Mouse (Mus musculus): ENCODE measurements around the gene Manba. TPM values are rescaled to one million over a fixed set of nuclear protein-coding genes. Genes with fewer than 3 reads are reported as not detected.

Gene Manba
- total and polyA plus RNA-seq, 3 experiments, result 30.9 to 35.2 (median 31.5) TPM

DNA sequence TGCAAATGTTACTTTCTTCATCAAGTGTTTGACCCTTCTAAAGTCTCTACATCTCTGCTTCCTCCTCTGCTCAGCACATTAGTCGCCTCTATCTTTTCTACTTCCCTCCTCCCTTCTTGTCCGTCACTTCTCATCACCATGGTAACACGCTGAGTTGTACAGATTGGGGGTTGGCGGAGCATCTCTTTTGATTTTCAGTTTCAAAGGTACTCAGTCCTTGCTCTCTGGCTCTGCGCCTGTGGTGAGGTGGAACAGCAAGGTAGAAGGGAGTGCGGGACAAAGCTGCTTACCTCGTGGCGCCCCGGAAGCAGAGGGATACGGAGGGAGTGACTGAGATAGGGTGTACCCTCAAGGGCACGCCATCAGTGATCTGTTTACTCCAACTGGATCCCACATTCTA is 27.9 kb downstream of the Manba start:
- Histone ChIP-seq H3K4me3 (replicated peaks in 1 of 3; ENCODE audit: low read depth in 2 of 3, low read length in 2 of 3, poor library complexity in 1 of 3) (no peak overlapping the region), H3K9me3 (replicated peaks; ENCODE audit: low read length) (no peaks in the 10 kb centered on the region), H3K4me1 (ENCODE audit: control insufficient read depth in 1 of 2, insufficient read depth in 2 of 2) (peaks cover 9 to 34% of the 10 kb centered on the region in 2 experiments), H3K9ac (ENCODE audit: insufficient read depth, low read depth) (no peak overlapping the region), H3K79me2 (replicated peaks; ENCODE audit: control insufficient read depth, extremely low read depth, insufficient read depth, poor library complexity, severe bottlenecking) (no peaks in the 10 kb centered on the region), H3K36me3 (replicated peaks in 1 of 2; ENCODE audit: control insufficient read depth in 1 of 2, insufficient read depth in 1 of 2, low read length in 1 of 2) (peaks cover 22 to 61% of the 10 kb centered on the region in 2 experiments), H3K4me2 (ENCODE audit: insufficient read depth, low read depth, poor library complexity, severe bottlenecking) (no peak overlapping the region), H3K27ac (ENCODE audit: insufficient read depth, low read depth) (no peak overlapping the region), H3K27me3 (replicated peaks) (no peaks in the 10 kb centered on the region)
- TF ChIP-seq SMC3 (IDR thresholded peaks at IDR 0.05; ENCODE audit: low read depth, low read length) (no peak), MAZ (IDR thresholded peaks at IDR 0.05; ENCODE audit: low read depth, low read length) (no peak), ZKSCAN1 (IDR thresholded peaks at IDR 0.05; ENCODE audit: borderline replicate concordance, low read depth, low read length) (no peak), KAT2A (IDR thresholded peaks at IDR 0.05; ENCODE audit: insufficient replicate concordance, low read length) (no peak), MAX (IDR thresholded peaks at IDR 0.05; ENCODE audit: low read length) (no peak), JUND (conservative IDR thresholded peaks at IDR 0.05; ENCODE audit: low read depth, low read length) (no peak), MXI1 (IDR thresholded peaks at IDR 0.05; ENCODE audit: low read depth, low read length) (no peak), EP300 (IDR thresholded peaks at IDR 0.05; ENCODE audit: low read length) (no peak), ZNF384 (IDR thresholded peaks at IDR 0.05; ENCODE audit: low read depth, low read length) (no peak), USF1 (IDR thresholded peaks at IDR 0.05; ENCODE audit: low read depth, low read length) (no peak), IRF4 (IDR thresholded peaks at IDR 0.05; ENCODE audit: low read depth, low read length) (no peak), POLR2AphosphoS2 (IDR thresholded peaks at IDR 0.05; ENCODE audit: low read depth, low read length) (no peak), CHD2 (IDR thresholded peaks at IDR 0.05; ENCODE audit: low read length) (no peak)
- peak; percentile 56 for DNase-seq (ENCODE audit: extremely low read depth)
- in situ Hi-C loops (cut with MboI; ENCODE audit: low pct_ligation_motif_present, low pct_unique_long_range_greater_than_20kb, low sequenced_read_pairs), result no loop called here
- dilution Hi-C loops (cut with MboI; ENCODE audit: extremely low pct_ligation_motif_present, extremely low pct_unique_long_range_greater_than_20kb, low sequenced_read_pairs), result no loop called here

DNA sequence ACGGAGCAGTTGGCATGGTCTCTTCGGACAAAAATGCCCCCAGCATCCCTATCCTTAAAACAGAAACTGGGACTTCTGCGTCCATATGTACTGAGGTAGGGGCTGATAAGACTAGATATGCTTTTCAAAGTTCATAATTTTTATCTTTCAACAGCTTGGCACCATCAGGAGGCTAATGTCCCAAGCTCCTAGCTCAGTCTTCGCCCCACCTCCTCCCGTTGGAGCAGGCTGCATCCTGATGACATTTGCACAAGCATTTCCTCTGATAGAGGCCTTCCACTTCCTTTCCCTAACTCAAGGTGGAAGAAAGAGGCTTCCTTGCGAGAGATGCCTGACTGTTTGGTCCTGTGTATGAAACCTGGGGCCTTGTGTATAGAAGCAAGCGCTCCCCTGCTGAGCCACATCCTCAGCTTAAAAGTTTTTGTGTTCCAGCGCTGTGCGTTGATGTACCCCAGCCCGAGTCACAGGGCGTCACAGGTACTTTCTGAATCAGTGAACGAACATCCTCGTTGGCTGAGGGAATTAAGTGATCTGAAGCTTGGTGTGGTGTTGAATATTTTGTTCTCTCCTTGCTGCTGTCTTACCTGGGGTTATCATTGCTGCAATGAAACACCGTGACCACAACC is 28.5 kb downstream of the Manba start:
- Histone ChIP-seq H3K9ac (ENCODE audit: insufficient read depth, low read depth) (no peak overlapping the region), H3K36me3 (replicated peaks in 1 of 2; ENCODE audit: control insufficient read depth in 1 of 2, insufficient read depth in 1 of 2, low read length in 1 of 2) (peaks cover 22 to 63% of the 10 kb centered on the region in 2 experiments), H3K4me1 (ENCODE audit: control insufficient read depth in 1 of 2, insufficient read depth in 2 of 2) (peaks cover 9 to 34% of the 10 kb centered on the region in 2 experiments), H3K4me3 (replicated peaks in 1 of 3; ENCODE audit: low read depth in 2 of 3, low read length in 2 of 3, poor library complexity in 1 of 3) (no peak overlapping the region), H3K9me3 (replicated peaks; ENCODE audit: low read length) (no peaks in the 10 kb centered on the region), H3K79me2 (replicated peaks; ENCODE audit: control insufficient read depth, extremely low read depth, insufficient read depth, poor library complexity, severe bottlenecking) (no peaks in the 10 kb centered on the region), H3K27me3 (replicated peaks) (no peaks in the 10 kb centered on the region), H3K4me2 (ENCODE audit: insufficient read depth, low read depth, poor library complexity, severe bottlenecking) (no peak overlapping the region), H3K27ac (ENCODE audit: insufficient read depth, low read depth) (no peak overlapping the region)
- dilution Hi-C loops (cut with MboI; ENCODE audit: extremely low pct_ligation_motif_present, extremely low pct_unique_long_range_greater_than_20kb, low sequenced_read_pairs), result no loop called here
- DNase-seq (ENCODE audit: extremely low read depth), result no peak
- no peak for TF ChIP-seq ZMIZ1 (IDR thresholded peaks at IDR 0.05; ENCODE audit: low read depth, low read length)
- no peak for TF ChIP-seq NELFE (IDR thresholded peaks at IDR 0.05; ENCODE audit: low read depth, low read length)
- no peak for TF ChIP-seq RCOR1 (conservative IDR thresholded peaks at IDR 0.05; ENCODE audit: low read depth, low read length)
- TF ChIP-seq PAX5 (IDR thresholded peaks at IDR 0.05; ENCODE audit: low read length), result no peak
- TF ChIP-seq POLR2AphosphoS2 (IDR thresholded peaks at IDR 0.05; ENCODE audit: low read depth, low read length), result no peak
- no peak for TF ChIP-seq NRF1 (IDR thresholded peaks at IDR 0.05; ENCODE audit: low read depth, low read length)
- in situ Hi-C loops (cut with MboI; ENCODE audit: low pct_ligation_motif_present, low pct_unique_long_range_greater_than_20kb, low sequenced_read_pairs), result no loop called here

All from CH12.LX (cell line).